8 mouse cellular contexts compared by ENCODE assay signal in genomic region chr4:41063894-41064673, GRCm38 (mm10). TPM values are rescaled to one million over a fixed set of nuclear protein-coding genes. Genes with fewer than 3 reads are reported as not detected.
DNase-seq lines count a peak whose midpoint lies in the region; ATAC-seq and TF ChIP-seq lines count a peak whose summit lies in the region.

No protein-coding gene starts in this region.

- peak; percentile 41 for TF ChIP-seq CTCF in midbrain, postnatal 0 days (IDR thresholded peaks at IDR 0.05)

- peaks cover 7% of the 10 kb centered on the region for H3K4me1 ChIP-seq in hindbrain, embryonic 10.5 days (replicated peaks)
- H3K4me1 ChIP-seq in hindbrain, embryonic 16.5 days (ENCODE audit: control insufficient read depth, insufficient read depth, low read depth, low read length), result no peaks in the 10 kb centered on the region
- H3K4me1 ChIP-seq in midbrain, postnatal 0 days (ENCODE audit: insufficient read depth, low read length), result no peaks in the 10 kb centered on the region

- DNase-seq in hindbrain, embryonic 10.5 days (ENCODE audit: low spot score), result peak; percentile 31
- DNase-seq in ES-CJ7 (ENCODE audit: low read depth, low spot score), result peak; percentile 78
- peak; percentile 54 for DNase-seq in embryo, embryonic 11 days
- DNase-seq in kidney, postnatal 10 days, result peak; percentile 55
- DNase-seq in midbrain, postnatal 0 days (ENCODE audit: low spot score), result no peak
- DNase-seq in layer of hippocampus, postnatal 14 days (ENCODE audit: low spot score in 2 of 2), result no peak
- DNase-seq in right cerebral cortex, adult 18-20 months, result no peak

- no peaks in the 10 kb centered on the region for H3K27me3 ChIP-seq in hindbrain, embryonic 10.5 days (ENCODE audit: insufficient read depth, poor library complexity, severe bottlenecking)
- H3K27me3 ChIP-seq in hindbrain, embryonic 16.5 days (replicated peaks; ENCODE audit: control insufficient read depth, insufficient read depth, low read length), result no peaks in the 10 kb centered on the region
- no peaks in the 10 kb centered on the region for H3K27me3 ChIP-seq in midbrain, postnatal 0 days (ENCODE audit: insufficient read depth, low read length)

- 16% methylated on average over 16 of the region's 16 CpGs for WGBS in hindbrain, embryonic 10.5 days
- WGBS in hindbrain, embryonic 16.5 days, result 24% methylated on average over 16 of the region's 16 CpGs
- WGBS in midbrain, postnatal 0 days, result 24% methylated on average over 16 of the region's 16 CpGs

- ATAC-seq in hindbrain, embryonic 16.5 days, result no peak
- no peak for ATAC-seq in midbrain, postnatal 0 days (ENCODE audit: low FRiP score)

- H3K36me3 ChIP-seq in hindbrain, embryonic 10.5 days, result no peaks in the 10 kb centered on the region
- no peaks in the 10 kb centered on the region for H3K36me3 ChIP-seq in hindbrain, embryonic 16.5 days (ENCODE audit: control insufficient read depth, insufficient read depth, low read length)
- H3K36me3 ChIP-seq in midbrain, postnatal 0 days (ENCODE audit: insufficient read depth, low read length), result no peaks in the 10 kb centered on the region

- H3K4me2 ChIP-seq in hindbrain, embryonic 16.5 days (ENCODE audit: low read length), result no peak overlapping the region
- peak overlapping the region; percentile 5; the same call in 1 of the 2 replicates for H3K4me2 ChIP-seq in midbrain, postnatal 0 days (ENCODE audit: low read depth, low read length, poor library complexity, severe bottlenecking)

- no peak overlapping the region for H3K9ac ChIP-seq in hindbrain, embryonic 16.5 days (ENCODE audit: low read depth, low read length)
- H3K9ac ChIP-seq in midbrain, postnatal 0 days (replicated peaks; ENCODE audit: low read length, poor library complexity, severe bottlenecking), result no peak overlapping the region

- 0 out of 2 replicates have a peak overlapping the region, but pooled peaks have one; percentile 6 for H3K27ac ChIP-seq in hindbrain, embryonic 10.5 days
- no peak overlapping the region for H3K27ac ChIP-seq in hindbrain, embryonic 16.5 days (ENCODE audit: low read depth, low read length)
- H3K27ac ChIP-seq in midbrain, postnatal 0 days (ENCODE audit: low read depth, low read length), result no peak overlapping the region

- H3K4me3 ChIP-seq in hindbrain, embryonic 10.5 days, result no peak overlapping the region
- no peak overlapping the region for H3K4me3 ChIP-seq in hindbrain, embryonic 16.5 days (ENCODE audit: low read length)
- no peak overlapping the region for H3K4me3 ChIP-seq in midbrain, postnatal 0 days (ENCODE audit: low read depth, low read length)

- H3K9me3 ChIP-seq in hindbrain, embryonic 10.5 days, result no peaks in the 10 kb centered on the region
- H3K9me3 ChIP-seq in hindbrain, embryonic 16.5 days (ENCODE audit: control insufficient read depth, low read length), result no peaks in the 10 kb centered on the region
- no peaks in the 10 kb centered on the region for H3K9me3 ChIP-seq in midbrain, postnatal 0 days (ENCODE audit: low read length)

RNA-seq across cellular contexts. Expression of gene Aqp7, which starts 16.1 kb away (rescaled TPM):
- 0.12 TPM in 1 of 2 replicates, not detected in the other for polyA plus RNA-seq in hindbrain, embryonic 10.5 days (2016; fragmentation: Nextera tagmentation; extraction: Ambion mirVana)
- polyA plus RNA-seq in hindbrain, embryonic 16.5 days (2015; fragmentation: Nextera tagmentation; extraction: Ambion mirVana), result 0.07 TPM in 1 of 2 replicates, not detected in the other
- not detected in 2 replicates for total RNA-seq in midbrain, postnatal 0 days (2014; rRNA removed)
- not detected in 2 replicates for polyA plus RNA-seq in midbrain, postnatal 0 days (2015; fragmentation: Nextera tagmentation; extraction: Ambion mirVana)
- total RNA-seq in layer of hippocampus, postnatal 14 days (2021), result not detected

RNA-seq across cellular contexts. Expression of gene Aqp3, which starts 33.9 kb away (rescaled TPM):
- 3.1 and 5.0 TPM in 2 replicates for polyA plus RNA-seq in hindbrain, embryonic 10.5 days (2016; fragmentation: Nextera tagmentation; extraction: Ambion mirVana)
- polyA plus RNA-seq in hindbrain, embryonic 16.5 days (2015; fragmentation: Nextera tagmentation; extraction: Ambion mirVana), result 0.16 TPM in 1 of 2 replicates, not detected in the other
- 1.1 TPM in 1 of 2 replicates, not detected in the other for total RNA-seq in midbrain, postnatal 0 days (2014; rRNA removed)
- polyA plus RNA-seq in midbrain, postnatal 0 days (2015; fragmentation: Nextera tagmentation; extraction: Ambion mirVana), result 0.25 and 0.47 TPM in 2 replicates
- total RNA-seq in layer of hippocampus, postnatal 14 days (2021), result under 1 TPM in 1 of 2 experiments, not detected in 1; 0.18 TPM

Comparison
In these comparisons a context has a peak if more than half of its experiments do, and no peak if none do; other contexts are left out.
1. DNase-seq: peak in hindbrain, embryonic 10.5 days (single experiment), ES-CJ7 (single experiment), embryo, embryonic 11 days (single experiment) and kidney, postnatal 10 days (single experiment); none in midbrain, postnatal 0 days (single experiment), layer of hippocampus, postnatal 14 days (0 of 2) and right cerebral cortex, adult 18-20 months (single experiment).